Mouse (Mus musculus) spleen, postnatal 0 days (tissue): ENCODE results near the gene Olfr198. TPM values are rescaled to one million over a fixed set of nuclear protein-coding genes. Genes with fewer than 3 reads are reported as not detected.

Experiments used
- polyA plus RNA-seq: library from polyadenylated mRNA; unstranded; fragments of >200 nt; fragmentation: Nextera tagmentation; extraction: Ambion mirVana; gene quantifications from 2 replicates; pipeline ENCODE4 v1.2.1, GENCODE M21; 2015

Gene Olfr198
- not detected in 2 replicates for polyA plus RNA-seq

GRCm38 (mm10) chr16:59203433-59203832 is at the start of gene Olfr198:
TSS of gene Olfr198 (minus strand) at chr16:59203533.

DNA sequence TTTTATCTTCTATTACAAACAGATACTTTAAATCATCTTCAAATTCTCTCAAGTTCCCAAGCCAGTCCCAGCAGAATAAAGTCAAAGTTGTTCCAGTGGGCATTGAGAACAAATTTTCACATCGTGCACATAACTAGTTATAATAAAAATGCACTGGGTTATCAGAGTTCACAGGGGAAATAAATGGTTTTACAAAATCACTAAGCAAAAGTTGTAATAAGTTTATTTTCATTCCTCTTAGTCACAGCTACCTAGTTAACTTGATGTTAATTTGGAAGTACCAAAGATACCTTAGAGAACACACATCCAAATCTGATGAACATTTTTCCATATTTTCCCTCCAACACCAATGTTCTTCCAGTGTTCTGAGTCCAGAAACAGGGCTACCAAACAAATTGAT is 16.3 kb upstream of the Olfr198 start, which contains the start of gene Olfr199:
Gene Olfr199, minus strand, starts transcription at position 101 of the 400 bp plus-strand sequence.

DNA sequence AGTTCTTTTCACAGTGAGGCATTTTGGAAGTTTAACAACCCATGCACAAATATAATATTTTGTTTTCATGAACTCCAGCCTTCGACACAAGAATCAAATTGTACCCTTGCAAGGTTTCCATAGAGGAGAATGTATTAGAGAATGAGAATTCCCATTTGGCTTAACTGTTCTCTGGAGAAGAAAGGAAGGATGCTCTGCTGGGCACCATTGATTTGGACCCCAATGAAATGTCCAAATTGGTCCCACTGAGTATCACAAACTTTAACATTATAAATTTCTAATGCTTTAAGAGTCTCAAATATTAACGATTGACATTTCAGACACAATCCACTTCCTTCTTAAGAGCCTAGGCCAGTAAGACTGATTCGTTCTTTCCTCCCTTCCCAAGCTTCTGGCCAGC is 33.0 kb downstream of the Olfr198 start, which contains the start of gene Olfr196:
Gene Olfr196, minus strand, starts transcription at position 101 of the 400 bp plus-strand sequence.

Other genes starting within 250 kb of the Olfr198 start
- gene Olfr183, start 208.2 kb downstream of the Olfr198 start, polyA plus RNA-seq = not detected in 2 replicates
- gene Olfr186, start 173.2 kb downstream of the Olfr198 start, polyA plus RNA-seq = not detected in 2 replicates
- gene Olfr187, start 163.8 kb downstream of the Olfr198 start, polyA plus RNA-seq = not detected in 2 replicates
- not detected in 2 replicates for gene Olfr190, start 125.5 kb downstream of the Olfr198 start, polyA plus RNA-seq
- gene Olfr191, start 113.7 kb downstream of the Olfr198 start, polyA plus RNA-seq = not detected in 2 replicates
- gene Olfr193, start 91.7 kb downstream of the Olfr198 start, polyA plus RNA-seq = not detected in 2 replicates
- not detected in 2 replicates for gene Olfr194, start 82.5 kb downstream of the Olfr198 start, polyA plus RNA-seq
- not detected in 2 replicates for gene Olfr195, start 56.5 kb downstream of the Olfr198 start, polyA plus RNA-seq
- gene Olfr196, start 33.1 kb downstream of the Olfr198 start, polyA plus RNA-seq = not detected in 2 replicates
- not detected in 2 replicates for gene Olfr199, start 16.2 kb upstream of the Olfr198 start, polyA plus RNA-seq
- gene Olfr201, start 69.1 kb upstream of the Olfr198 start, polyA plus RNA-seq = not detected in 2 replicates
- not detected in 2 replicates for gene Olfr202, start 83.3 kb upstream of the Olfr198 start, polyA plus RNA-seq
- not detected in 2 replicates for gene Olfr203, start 95.3 kb upstream of the Olfr198 start, polyA plus RNA-seq
- not detected in 2 replicates for gene Olfr204, start 114.7 kb upstream of the Olfr198 start, polyA plus RNA-seq
- not detected in 2 replicates for gene Olfr205, start 127.6 kb upstream of the Olfr198 start, polyA plus RNA-seq
- gene Olfr206, start 145.7 kb upstream of the Olfr198 start, polyA plus RNA-seq = not detected in 2 replicates
- gene Olfr209, start 160.5 kb upstream of the Olfr198 start, polyA plus RNA-seq = not detected in 2 replicates
- not detected in 2 replicates for gene Gabrr3, start 203.8 kb upstream of the Olfr198 start, polyA plus RNA-seq